Mouse (Mus musculus) left cerebral cortex, adult 9 months (tissue): ENCODE data around the gene Mrpl40.
A peak's percentile ranks its signal among the peaks of the same experiment; 100 is the strongest.
"Not testable (repeated sequence)": the region's sequence is repeated elsewhere in the genome, so short reads cannot be mapped to it uniquely, and the experiment has no call there.

Experiments used
- DNase-seq, 2 experiments: peaks; one replicate each; pipeline ENCODE4 v3.0.0; 2022; ENCODE audit warnings: low spot score in 2 of 2

Mrpl40 gene

GRCm38 (mm10) chr16:18876442-18877308 is at the start of gene Mrpl40, which contains the start of gene Hira:
Mrpl40 (minus strand) TSS chr16:18876862.
Hira (plus strand) TSS chr16:18877037.
- peak; percentile 88 to 93 for DNase-seq

- no peak for DNase-seq
Measured at GRCm38 (mm10) chr16:18921771-18922170, 45.1 kb upstream of the Mrpl40 start.

- no peak for DNase-seq
Measured at GRCm38 (mm10) chr16:18916064-18916463, 39.4 kb upstream of the Mrpl40 start.

- DNase-seq, result no peak
Measured at GRCm38 (mm10) chr16:18905648-18906047, 29.0 kb upstream of the Mrpl40 start.

- DNase-seq, result no peak
Measured at GRCm38 (mm10) chr16:18896429-18896828, 19.8 kb upstream of the Mrpl40 start.

GRCm38 (mm10) chr16:18895249-18895648 is 18.6 kb upstream of the Mrpl40 start:
- no peak for DNase-seq

- no peak for DNase-seq
Measured at GRCm38 (mm10) chr16:18893840-18894372, 17.2 kb upstream of the Mrpl40 start.

GRCm38 (mm10) chr16:18884044-18884443 is 7.4 kb upstream of the Mrpl40 start:
- DNase-seq, result no peak

GRCm38 (mm10) chr16:18878091-18878720 is 1.5 kb upstream of the Mrpl40 start:
- DNase-seq, result no peak

- DNase-seq, result peak; percentile 32 to 51
Measured at GRCm38 (mm10) chr16:18877386-18878090, 876 bp upstream of the Mrpl40 start.

GRCm38 (mm10) chr16:18876091-18876441 is 596 bp downstream of the Mrpl40 start:
- no peak for DNase-seq

GRCm38 (mm10) chr16:18870495-18870894 is 6.2 kb downstream of the Mrpl40 start:
- DNase-seq, result not testable (repeated sequence)

GRCm38 (mm10) chr16:18860186-18860585 is 16.5 kb downstream of the Mrpl40 start:
- no peak for DNase-seq

GRCm38 (mm10) chr16:18858551-18858950 is 18.1 kb downstream of the Mrpl40 start:
- DNase-seq, result peak; percentile 50 to 66

- DNase-seq, result not testable (repeated sequence)
Measured at GRCm38 (mm10) chr16:18849521-18850190, 27.0 kb downstream of the Mrpl40 start.

GRCm38 (mm10) chr16:18846301-18846820 is 30.3 kb downstream of the Mrpl40 start:
- DNase-seq, result no peak

GRCm38 (mm10) chr16:18838346-18838745 is 38.3 kb downstream of the Mrpl40 start:
- no peak for DNase-seq

- DNase-seq, result peak; percentile 83 to 96
Measured at GRCm38 (mm10) chr16:18836468-18837208, 40.0 kb downstream of the Mrpl40 start, which contains the start of the genes 2510002D24Rik and Gm28539. 2510002D24Rik (plus strand) TSS chr16:18836578. Gm28539 (plus strand) TSS chr16:18836584.

- DNase-seq, result no peak
Measured at GRCm38 (mm10) chr16:18836073-18836467, 40.6 kb downstream of the Mrpl40 start.

- DNase-seq, result no peak
Measured at GRCm38 (mm10) chr16:18833486-18833885, 43.2 kb downstream of the Mrpl40 start.
